Mouse (Mus musculus) heart, embryonic 11.5 days (tissue): ENCODE measurements around the gene Faim2. TPM values are rescaled to one million over a fixed set of nuclear protein-coding genes. Genes with fewer than 3 reads are reported as not detected.
A peak's percentile ranks its signal among the peaks of the same experiment; 100 is the strongest.

Experiments
- ATAC-seq: fragments of 200-750 bp; cut with Nextera tagmentation; replicated peaks from 2 replicates; pipeline ENCODE4 v1.8.0; 2017; ENCODE audit warnings: moderate library complexity; ENCODE audit not compliant: insufficient number of reproducible peaks, low FRiP score, low TSS enrichment
- H3K27ac ChIP-seq: fragments of 300-500 bp; sonication (generic); 2 replicates; pipeline ENCODE4 v1.5.1; 2014; ENCODE audit warnings: mild to moderate bottlenecking, low read depth, low read length
- H3K27me3 ChIP-seq: fragments of 300-500 bp; sonication (generic); 2 replicates; pipeline ENCODE4 v1.6.1; 2014; ENCODE audit warnings: mild to moderate bottlenecking, low read length, mixed read lengths; ENCODE audit not compliant: control insufficient read depth, insufficient read depth
- H3K36me3 ChIP-seq: fragments of 300-500 bp; sonication (generic); 2 replicates; pipeline ENCODE4 v1.6.1; 2014; ENCODE audit warnings: mild to moderate bottlenecking, low read length, moderate library complexity, mixed read lengths; ENCODE audit not compliant: control insufficient read depth, insufficient read depth
- H3K4me1 ChIP-seq: fragments of 300-500 bp; sonication (generic); 2 replicates; pipeline ENCODE4 v1.6.1; 2014; ENCODE audit warnings: low read length; ENCODE audit not compliant: control insufficient read depth, insufficient read depth
- H3K4me2 ChIP-seq: fragments of 300-500 bp; sonication (generic); 2 replicates; pipeline ENCODE4 v1.6.1; 2014; ENCODE audit warnings: mild to moderate bottlenecking, moderate library complexity
- H3K4me3 ChIP-seq: fragments of 300-500 bp; sonication (generic); 2 replicates; pipeline ENCODE4 v1.5.1; 2014; ENCODE audit warnings: low read depth, low read length
- H3K9ac ChIP-seq: fragments of 300-500 bp; sonication (generic); 2 replicates; pipeline ENCODE4 v1.6.1; 2014; ENCODE audit warnings: mild to moderate bottlenecking, low read depth, low read length, moderate library complexity
- H3K9me3 ChIP-seq: fragments of 300-500 bp; sonication (generic); replicated peaks from 2 replicates; pipeline ENCODE4 v1.6.1; 2016; ENCODE audit warnings: low read length; ENCODE audit not compliant: control insufficient read depth
- WGBS: fragments of 180-500 bp; shearing (Covaris S2); extraction: QIAGEN DNeasy Blood & Tissue Kit; methylation state at CpG from one replicate; pipeline ENCODE4 v1.1.7; 2014; ENCODE audit not compliant: insufficient replicate concordance; 5-methylcytosine and 5-hydroxymethylcytosine counted together
- polyA plus RNA-seq: library from polyadenylated mRNA; unstranded; fragments of >200 nt; fragmentation: Nextera tagmentation; extraction: Ambion mirVana; gene quantifications from 2 replicates; pipeline ENCODE4 v1.2.1, GENCODE M21; 2014

The Faim2 gene
- polyA plus RNA-seq, 1 experiment from 2014 or later = 0.40 TPM

GRCm38 (mm10) chr15:99453153-99453900, 74.6 kb downstream of the Faim2 start:
- H3K27ac ChIP-seq = no peak overlapping the region
- no peak overlapping the region for H3K4me3 ChIP-seq
- H3K4me2 ChIP-seq = no peak overlapping the region
- no peaks in the 10 kb centered on the region for H3K27me3 ChIP-seq
- H3K4me1 ChIP-seq = peaks cover 48% of the 10 kb centered on the region
- H3K9me3 ChIP-seq = no peaks in the 10 kb centered on the region
- H3K36me3 ChIP-seq = no peaks in the 10 kb centered on the region; the same call in 1 of the 2 replicates
- no peak for ATAC-seq
- H3K9ac ChIP-seq = no peak overlapping the region
- WGBS = 65% methylated on average over 11 of the region's 11 CpGs

GRCm38 (mm10) chr15:99449751-99450280, 78.1 kb downstream of the Faim2 start:
- Histone ChIP-seq H3K9ac (peak overlapping the region; percentile 22; the same call in 1 of the 2 replicates), H3K27me3 (no peaks in the 10 kb centered on the region), H3K36me3 (no peaks in the 10 kb centered on the region; the same call in 1 of the 2 replicates), H3K4me3 (no peak overlapping the region), H3K27ac (peak overlapping the region; percentile 78), H3K9me3 (no peaks in the 10 kb centered on the region), H3K4me2 (0 out of 2 replicates have a peak overlapping the region, but pooled peaks have one; percentile 6), H3K4me1 (peaks cover 30% of the 10 kb centered on the region)
- WGBS = 31% methylated on average over 8 of the region's 8 CpGs
- ATAC-seq = no peak

- Histone ChIP-seq H3K9me3 (no peaks in the 10 kb centered on the region), H3K4me2 (0 out of 2 replicates have a peak overlapping the region, but pooled peaks have one; percentile 6), H3K27me3 (no peaks in the 10 kb centered on the region), H3K4me3 (no peak overlapping the region), H3K36me3 (no peaks in the 10 kb centered on the region), H3K9ac (peak overlapping the region; percentile 22; the same call in 1 of the 2 replicates), H3K4me1 (peaks cover 28% of the 10 kb centered on the region), H3K27ac (peak overlapping the region; percentile 78)
- peak; percentile 62; the same call in 1 of the 2 replicates for ATAC-seq
- 35% methylated on average over 9 of the region's 9 CpGs for WGBS
These were observed 78.7 kb downstream of the Faim2 start for GRCm38 (mm10) chr15:99449131-99449750.

Other genes starting within 250 kb of the Faim2 start
- 34.6 and 37.4 TPM in 2 replicates for gene Prpf40b, start 233.1 kb downstream of the Faim2 start, polyA plus RNA-seq
- gene Fam186b, start 232.3 kb downstream of the Faim2 start, polyA plus RNA-seq = 0.17 and 0.66 TPM in 2 replicates
- gene Fmnl3, start 157.7 kb downstream of the Faim2 start, polyA plus RNA-seq = 11.0 and 11.4 TPM in 2 replicates
- gene Tmbim6, start 135.3 kb downstream of the Faim2 start, polyA plus RNA-seq = 233 and 290 TPM in 2 replicates
- gene Nckap5l, start 70.4 kb downstream of the Faim2 start, polyA plus RNA-seq = 9.0 and 9.1 TPM in 2 replicates
- gene Bcdin3d, start 53.4 kb downstream of the Faim2 start, polyA plus RNA-seq = 11.9 TPM in 2 replicates
- gene Aqp2, start 50.9 kb upstream of the Faim2 start, polyA plus RNA-seq = not detected in 2 replicates
- gene Aqp5, start 62.6 kb upstream of the Faim2 start, polyA plus RNA-seq = 1.6 and 1.9 TPM in 2 replicates
- gene Aqp6, start 73.2 kb upstream of the Faim2 start, polyA plus RNA-seq = not detected in 2 replicates
- 91.8 and 126 TPM in 2 replicates for gene Racgap1, start 123.5 kb upstream of the Faim2 start, polyA plus RNA-seq
- 1.8 and 2.1 TPM in 2 replicates for gene Asic1, start 142.2 kb upstream of the Faim2 start, polyA plus RNA-seq
- gene Smarcd1, start 174.0 kb upstream of the Faim2 start, polyA plus RNA-seq = 24.8 and 26.6 TPM in 2 replicates
- gene Gm17349, start 177.3 kb upstream of the Faim2 start, polyA plus RNA-seq = not detected in 2 replicates
- gene Gpd1, start 189.3 kb upstream of the Faim2 start, polyA plus RNA-seq = 0.62 and 0.63 TPM in 2 replicates
- gene Cox14, start 197.5 kb upstream of the Faim2 start, polyA plus RNA-seq = 176 and 187 TPM in 2 replicates
- 52.7 and 56.1 TPM in 2 replicates for gene Cers5, start 244.7 kb upstream of the Faim2 start, polyA plus RNA-seq